Mouse (Mus musculus) MEL (cell line): ENCODE results near the gene Lrba. TPM values are rescaled to one million over a fixed set of nuclear protein-coding genes. Genes with fewer than 3 reads are reported as not detected.

Experiments used
- DNase-seq: peaks from one replicate; pipeline ENCODE4 v3.0.0; 2011; ENCODE audit warnings: low read depth, low spot score
- H3K27ac ChIP-seq: 2 replicates; pipeline ENCODE4 v1.5.1; 2012; ENCODE audit warnings: low read depth, mild to moderate bottlenecking, control low read depth, low read length, moderate library complexity; ENCODE audit not compliant: control insufficient read depth
- H3K27me3 ChIP-seq, 2 experiments: fragments of 150-350 bp in 1 of 2; sonication (generic) in 1 of 2; 2 replicates each; pipeline ENCODE4 v1.6.1; 2012; ENCODE audit warnings: low read length in 2 of 2, mild to moderate bottlenecking in 2 of 2, improper control_type of control experiment in 1 of 2, moderate library complexity in 1 of 2; ENCODE audit not compliant: insufficient read depth in 2 of 2, control insufficient read depth in 1 of 2
- H3K36me3 ChIP-seq, 2 experiments: 2 replicates each; pipeline ENCODE4 v1.6.1; 2012 to 2014; ENCODE audit warnings: low read length in 2 of 2, improper control_type of control experiment in 1 of 2, inconsistent platforms in 1 of 2, mild to moderate bottlenecking in 1 of 2; ENCODE audit not compliant: insufficient read depth in 2 of 2, control insufficient read depth in 1 of 2
- H3K4me1 ChIP-seq, 2 experiments: fragments of 150-350 bp in 1 of 2; sonication (generic) in 1 of 2; 2 replicates each; pipeline ENCODE4 v1.6.1; 2012; ENCODE audit warnings: low read length in 2 of 2, improper control_type of control experiment in 1 of 2, mild to moderate bottlenecking in 1 of 2; ENCODE audit not compliant: insufficient read depth in 2 of 2, control insufficient read depth in 1 of 2
- H3K4me3 ChIP-seq, 2 experiments: fragments of 150-350 bp in 1 of 2; sonication (generic) in 1 of 2; 2 replicates each; pipeline ENCODE4 v1.5.1; 2012; ENCODE audit warnings: low read depth in 2 of 2, low read length in 2 of 2, mild to moderate bottlenecking in 2 of 2, moderate library complexity in 2 of 2, control low read depth in 1 of 2, improper control_type of control experiment in 1 of 2; ENCODE audit not compliant: control insufficient read depth in 1 of 2, insufficient read depth in 1 of 2
- H3K79me2 ChIP-seq: 2 replicates; pipeline ENCODE4 v1.6.1; 2012; ENCODE audit warnings: mild to moderate bottlenecking, low read length, moderate library complexity; ENCODE audit not compliant: control insufficient read depth, poor library complexity, insufficient read depth
- H3K9ac ChIP-seq: 2 replicates; pipeline ENCODE4 v1.6.1; 2012; ENCODE audit warnings: low read depth, mild to moderate bottlenecking, control low read depth, low read length, moderate library complexity; ENCODE audit not compliant: control insufficient read depth, poor library complexity, severe bottlenecking
- H3K9me3 ChIP-seq: fragments of 150-350 bp; sonication (generic); replicated peaks from 2 replicates; pipeline ENCODE4 v1.6.1; 2012; ENCODE audit warnings: mild to moderate bottlenecking, low read length, improper control_type of control experiment, moderate library complexity; ENCODE audit not compliant: insufficient read depth
- BHLHE40 ChIP-seq: IDR thresholded peaks from 2 replicates; pipeline ENCODE4 v1.6.1; 2012; ENCODE audit warnings: low read depth, mild to moderate bottlenecking, inconsistent platforms, low read length, improper control_type of control experiment, borderline replicate concordance
- CHD1 ChIP-seq: IDR thresholded peaks from 2 replicates; pipeline ENCODE4 v1.6.1; 2012; ENCODE audit warnings: low read depth, mild to moderate bottlenecking, inconsistent platforms, low read length, improper control_type of control experiment
- CTCF ChIP-seq, 3 experiments: IDR thresholded peaks in 2 of 3; conservative IDR thresholded peaks in 1 of 3; 2 replicates each; pipeline ENCODE4 v1.5.1; 2011 to 2012; ENCODE audit warnings: low read length in 3 of 3, low read depth in 2 of 3, mild to moderate bottlenecking in 2 of 3, improper control_type of control experiment in 1 of 3, inconsistent platforms in 1 of 3, mixed read lengths in 1 of 3, moderate library complexity in 1 of 3; ENCODE audit not compliant: control insufficient read depth in 1 of 3, insufficient read depth in 1 of 3, poor library complexity in 1 of 3, severe bottlenecking in 1 of 3
- EP300 ChIP-seq, 2 experiments: IDR thresholded peaks; 2 replicates each; pipeline ENCODE4 v1.6.1; 2011; ENCODE audit warnings: improper control_type of control experiment in 2 of 2, low read length in 2 of 2, low read depth in 1 of 2, mild to moderate bottlenecking in 1 of 2
- HCFC1 ChIP-seq: IDR thresholded peaks from 2 replicates; pipeline ENCODE4 v1.6.1; 2012; ENCODE audit warnings: low read depth, mild to moderate bottlenecking, inconsistent platforms, low read length, improper control_type of control experiment, moderate library complexity
- JUND ChIP-seq: IDR thresholded peaks from 2 replicates; pipeline ENCODE4 v1.6.1; 2011; ENCODE audit warnings: low read depth, mild to moderate bottlenecking, improper control_type of control experiment, low read length
- KAT2A ChIP-seq: conservative IDR thresholded peaks from 2 replicates; pipeline ENCODE4 v1.6.1; 2012; ENCODE audit warnings: low read depth, low read length, improper control_type of control experiment, inconsistent platforms
- MAX ChIP-seq: IDR thresholded peaks from 2 replicates; pipeline ENCODE4 v1.6.1; 2011; ENCODE audit warnings: low read length, improper control_type of control experiment
- MAZ ChIP-seq: IDR thresholded peaks from 2 replicates; pipeline ENCODE4 v1.6.1; 2012; ENCODE audit warnings: low read depth, mild to moderate bottlenecking, inconsistent platforms, low read length, improper control_type of control experiment
- MYB ChIP-seq: IDR thresholded peaks from 2 replicates; pipeline ENCODE4 v1.6.1; 2011; ENCODE audit warnings: mild to moderate bottlenecking, low read depth, low read length, improper control_type of control experiment
- NRF1 ChIP-seq: IDR thresholded peaks from 2 replicates; pipeline ENCODE4 v1.6.1; 2014; ENCODE audit warnings: low read depth, mild to moderate bottlenecking, inconsistent platforms, low read length, improper control_type of control experiment, moderate library complexity; ENCODE audit not compliant: poor library complexity, insufficient read depth, severe bottlenecking
- POLR2A ChIP-seq, 2 experiments: IDR thresholded peaks; 2 replicates each; pipeline ENCODE4 v1.6.1; 2011 to 2012; ENCODE audit warnings: low read length in 2 of 2, mild to moderate bottlenecking in 2 of 2, control low read depth in 1 of 2, improper control_type of control experiment in 1 of 2, low read depth in 1 of 2, moderate library complexity in 1 of 2; ENCODE audit not compliant: control insufficient read depth in 1 of 2, insufficient read depth in 1 of 2, poor library complexity in 1 of 2
- RAD21 ChIP-seq: IDR thresholded peaks from 2 replicates; pipeline ENCODE4 v1.6.1; 2011; ENCODE audit warnings: mild to moderate bottlenecking, low read depth, low read length, improper control_type of control experiment
- RCOR1 ChIP-seq: IDR thresholded peaks from 2 replicates; pipeline ENCODE4 v1.6.1; 2012; ENCODE audit warnings: low read depth, mild to moderate bottlenecking, inconsistent platforms, low read length, improper control_type of control experiment
- SMC3 ChIP-seq: IDR thresholded peaks from 2 replicates; pipeline ENCODE4 v1.6.1; 2011; ENCODE audit warnings: low read depth, low read length, improper control_type of control experiment
- TBP ChIP-seq: IDR thresholded peaks from 2 replicates; pipeline ENCODE4 v1.8.0; 2011; ENCODE audit warnings: low read depth, low read length, improper control_type of control experiment
- TCF12 ChIP-seq: IDR thresholded peaks from 2 replicates; pipeline ENCODE4 v1.6.1; 2014; ENCODE audit warnings: low read depth, mild to moderate bottlenecking, inconsistent platforms, low read length, improper control_type of control experiment, moderate library complexity
- UBTF ChIP-seq: IDR thresholded peaks from 2 replicates; pipeline ENCODE4 v1.6.1; 2012; ENCODE audit warnings: low read depth, mild to moderate bottlenecking, inconsistent platforms, low read length, improper control_type of control experiment, moderate library complexity, borderline replicate concordance; ENCODE audit not compliant: insufficient read depth
- ZNF384 ChIP-seq: IDR thresholded peaks from 2 replicates; pipeline ENCODE4 v1.6.1; 2012; ENCODE audit warnings: low read depth, mild to moderate bottlenecking, inconsistent platforms, low read length, improper control_type of control experiment
- polyA plus RNA-seq, 2 experiments: library from polyadenylated mRNA; stranded (reverse) in 1 of 2; unstranded in 1 of 2; fragments of >175 nt in 1 of 2; fragments of >200 nt in 1 of 2; gene quantifications; 2 replicates each; pipeline versions ENCODE4 v1.2.1 to v1.2.4; 2012; ENCODE audit warnings: low replicate concordance in 2 of 2, low read depth in 1 of 2; ENCODE audit not compliant: insufficient read length in 2 of 2, insufficient read depth in 1 of 2, missing spikeins in 1 of 2
- total RNA-seq: library from RNA; depleted of rRNA; stranded (reverse); fragments of 300-350 nt; gene quantifications from 2 replicates; pipeline ENCODE4 v1.2.3, GENCODE M21; 2012

The Lrba gene
- total and polyA plus RNA-seq, 3 experiments = 10.9 to 17.9 TPM; not detected in 1

- H3K9ac ChIP-seq = no peak overlapping the region
- peaks cover 0 to 3% of the 10 kb centered on the region in 2 experiments; a peak in 3 of 4 replicates for H3K27me3 ChIP-seq
- H3K4me1 ChIP-seq = 0 out of 4 replicates have a peak, but pooled peaks cover 0 to 3% of the 10 kb centered on the region in 2 experiments
- H3K9me3 ChIP-seq = no peaks in the 10 kb centered on the region
- no peaks in the 10 kb centered on the region for H3K36me3 ChIP-seq
- DNase-seq = no peak
- no peak for TF ChIP-seq JUND
- TF ChIP-seq MAX = no peak
- TF ChIP-seq RAD21 = no peak
- TF ChIP-seq EP300 (IDR thresholded peaks at IDR 0.05; ENCODE audit: low read depth in 1 of 2, low read length in 2 of 2) = no peak
- H3K27ac ChIP-seq = no peak overlapping the region
- no peak overlapping the region for H3K4me3 ChIP-seq
- no peaks in the 10 kb centered on the region for H3K79me2 ChIP-seq
These were observed 44.8 kb upstream of the Lrba start for GRCm38 (mm10) chr3:86179714-86180113.

- Histone ChIP-seq H3K4me1 (no peaks in the 10 kb centered on the region), H3K9ac (no peak overlapping the region)
- TF ChIP-seq JUND (no peak), TBP (no peak), HCFC1 (no peak), SMC3 (no peak), POLR2A (IDR thresholded peaks at IDR 0.05; ENCODE audit: control insufficient read depth in 1 of 2, insufficient read depth in 1 of 2, low read depth in 1 of 2, low read length in 2 of 2, poor library complexity in 1 of 2) (no peak), TCF12 (no peak), KAT2A (no peak), MYB (no peak), UBTF (no peak), EP300 (IDR thresholded peaks at IDR 0.05; ENCODE audit: low read depth in 1 of 2, low read length in 2 of 2) (no peak), MAX (no peak), MAZ (no peak), ZNF384 (no peak), CHD1 (no peak), BHLHE40 (no peak), NRF1 (no peak), RCOR1 (no peak), CTCF (IDR thresholded peaks at IDR 0.05 in 2 of 3, conservative IDR thresholded peaks at IDR 0.05 in 1 of 3; ENCODE audit: control insufficient read depth in 1 of 3, insufficient read depth in 1 of 3, low read depth in 2 of 3, low read length in 3 of 3, poor library complexity in 1 of 3, severe bottlenecking in 1 of 3) (no peak)
- TF ChIP-seq, all 39 proteins: peak for 0
- H3K27ac ChIP-seq = no peak overlapping the region
- H3K9me3 ChIP-seq = no peaks in the 10 kb centered on the region
- no peaks in the 10 kb centered on the region for H3K79me2 ChIP-seq
- H3K4me3 ChIP-seq = no peak overlapping the region
- H3K36me3 ChIP-seq = no peaks in the 10 kb centered on the region
- no peak for DNase-seq
- peaks cover 0 to 3% of the 10 kb centered on the region in 2 experiments; a peak in 3 of 4 replicates for H3K27me3 ChIP-seq
These were observed 43.4 kb upstream of the Lrba start for GRCm38 (mm10) chr3:86181107-86181506.
